Comparison of ENCODE assay signal across 10 mouse cellular contexts in genomic region chr17:80148053-80148994, GRCm38 (mm10). TPM values are rescaled to one million over a fixed set of nuclear protein-coding genes. Genes with fewer than 3 reads are reported as not detected.
DNase-seq lines count a peak whose midpoint lies in the region; ATAC-seq lines count a peak whose summit lies in the region.
"Had no signal": no experiment of that assay in that cellular context is flagged by ENCODE, and none has a peak within 500 bp of the region (broad histone marks: within the 10 kb centered on the region; RNA-seq: fewer than 3 reads in every experiment).

No protein-coding gene starts in this region.

- peak; percentile 32 to 64 for DNase-seq in layer of hippocampus, adult 18-20 months (ENCODE audit: low spot score in 2 of 2)
- no peak for DNase-seq in layer of hippocampus, adult 11-12 months (ENCODE audit: low spot score)
- DNase-seq in forebrain, embryonic 14.5 days (ENCODE audit: low spot score) = peak; percentile 53
- DNase-seq in right cerebral cortex, postnatal 4 days = peak; percentile 64
- no peak for DNase-seq in natural killer cell, adult 2 months (ENCODE audit: low spot score in 2 of 2)

- peak; percentile 44 for ATAC-seq in forebrain, embryonic 14.5 days
- peak; percentile 95 for ATAC-seq in heart, embryonic 15.5 days (replicated peaks; ENCODE audit: insufficient number of reproducible peaks, insufficient read depth, low FRiP score, low read depth)
- ATAC-seq in kidney, embryonic 16.5 days (ENCODE audit: low FRiP score, low TSS enrichment) = peak; percentile 89
- peak; percentile 96 for ATAC-seq in lung, embryonic 16.5 days (ENCODE audit: low read depth)

- H3K4me1 ChIP-seq in forebrain, embryonic 14.5 days (ENCODE audit: control insufficient read depth, insufficient read depth, low read length) = peaks cover 5% of the 10 kb centered on the region; the same call in 1 of the 2 replicates
- H3K4me1 ChIP-seq in heart, embryonic 15.5 days (replicated peaks) = peaks cover 18% of the 10 kb centered on the region
- H3K4me1 ChIP-seq in kidney, embryonic 16.5 days (ENCODE audit: insufficient read depth, low read length) = peaks cover 11% of the 10 kb centered on the region
- H3K4me1 ChIP-seq in lung, embryonic 16.5 days (replicated peaks; ENCODE audit: control insufficient read depth, insufficient read depth, low read length) = peaks cover 25% of the 10 kb centered on the region
- H3K4me1 ChIP-seq: embryonic facial prominence, embryonic 12.5 days had no signal

- H3K27me3 ChIP-seq in forebrain, embryonic 14.5 days (replicated peaks; ENCODE audit: control insufficient read depth, insufficient read depth, low read length) = no peaks in the 10 kb centered on the region
- H3K27me3 ChIP-seq in heart, embryonic 15.5 days = no peaks in the 10 kb centered on the region
- no peaks in the 10 kb centered on the region for H3K27me3 ChIP-seq in kidney, embryonic 16.5 days (ENCODE audit: insufficient read depth, low read length)
- no peaks in the 10 kb centered on the region for H3K27me3 ChIP-seq in lung, embryonic 16.5 days (ENCODE audit: control insufficient read depth, insufficient read depth, low read depth, low read length)
- H3K27me3 ChIP-seq: embryonic facial prominence, embryonic 12.5 days had no signal

- H3K9ac ChIP-seq in forebrain, embryonic 14.5 days (ENCODE audit: low read length) = no peak overlapping the region
- H3K9ac ChIP-seq in heart, embryonic 15.5 days = no peak overlapping the region
- H3K9ac ChIP-seq in kidney, embryonic 16.5 days (replicated peaks; ENCODE audit: low read length) = peak overlapping the region; percentile 42; the same call in 1 of the 2 replicates
- no peak overlapping the region; the same call in 1 of the 2 replicates for H3K9ac ChIP-seq in lung, embryonic 16.5 days (ENCODE audit: low read length)
- H3K9ac ChIP-seq: embryonic facial prominence, embryonic 12.5 days; liver, embryonic 14.5 days had no signal

- no peaks in the 10 kb centered on the region for H3K36me3 ChIP-seq in forebrain, embryonic 14.5 days (ENCODE audit: control insufficient read depth, insufficient read depth, low read length)
- no peaks in the 10 kb centered on the region for H3K36me3 ChIP-seq in heart, embryonic 15.5 days
- H3K36me3 ChIP-seq in kidney, embryonic 16.5 days (ENCODE audit: insufficient read depth, low read length) = no peaks in the 10 kb centered on the region
- no peaks in the 10 kb centered on the region for H3K36me3 ChIP-seq in lung, embryonic 16.5 days (ENCODE audit: control insufficient read depth, insufficient read depth, low read length)
- H3K36me3 ChIP-seq: embryonic facial prominence, embryonic 12.5 days had no signal

- WGBS in forebrain, embryonic 14.5 days = 53% methylated on average over 23 of the region's 23 CpGs
- WGBS in heart, embryonic 15.5 days = 39% methylated on average over 23 of the region's 23 CpGs
- 59% methylated on average over 23 of the region's 23 CpGs for WGBS in kidney, embryonic 16.5 days
- 32% methylated on average over 23 of the region's 23 CpGs for WGBS in lung, embryonic 16.5 days

- H3K9me3 ChIP-seq in forebrain, embryonic 14.5 days (replicated peaks; ENCODE audit: control insufficient read depth, low read length) = no peaks in the 10 kb centered on the region
- H3K9me3 ChIP-seq in heart, embryonic 15.5 days (replicated peaks) = no peaks in the 10 kb centered on the region
- H3K9me3 ChIP-seq in kidney, embryonic 16.5 days (ENCODE audit: low read length) = no peaks in the 10 kb centered on the region
- no peaks in the 10 kb centered on the region for H3K9me3 ChIP-seq in lung, embryonic 16.5 days (ENCODE audit: control insufficient read depth, low read length)
- H3K9me3 ChIP-seq: embryonic facial prominence, embryonic 12.5 days had no signal

- peak overlapping the region; percentile 24; the same call in 1 of the 2 replicates for H3K4me2 ChIP-seq in forebrain, embryonic 14.5 days (ENCODE audit: low read length)
- H3K4me2 ChIP-seq in heart, embryonic 15.5 days = peak overlapping the region; percentile 61
- peak overlapping the region; percentile 31; the same call in 1 of the 2 replicates for H3K4me2 ChIP-seq in kidney, embryonic 16.5 days (replicated peaks; ENCODE audit: low read depth, low read length)
- H3K4me2 ChIP-seq in lung, embryonic 16.5 days (ENCODE audit: low read depth, low read length) = peak overlapping the region; percentile 35
- H3K4me2 ChIP-seq: embryonic facial prominence, embryonic 12.5 days had no signal

- H3K27ac ChIP-seq in forebrain, embryonic 14.5 days (ENCODE audit: low read depth, low read length) = no peak overlapping the region
- H3K27ac ChIP-seq in heart, embryonic 15.5 days = peak overlapping the region; percentile 69
- peak overlapping the region; percentile 13; the same call in 1 of the 2 replicates for H3K27ac ChIP-seq in kidney, embryonic 16.5 days (ENCODE audit: low read length)
- no peak overlapping the region for H3K27ac ChIP-seq in lung, embryonic 16.5 days (ENCODE audit: low read length)
- H3K27ac ChIP-seq: embryonic facial prominence, embryonic 12.5 days; liver, embryonic 14.5 days had no signal

- H3K4me3 ChIP-seq in forebrain, embryonic 14.5 days (ENCODE audit: low read depth, low read length) = no peak overlapping the region
- peak overlapping the region; percentile 34 for H3K4me3 ChIP-seq in heart, embryonic 15.5 days
- no peak overlapping the region for H3K4me3 ChIP-seq in kidney, embryonic 16.5 days (ENCODE audit: low read length)
- H3K4me3 ChIP-seq in lung, embryonic 16.5 days (ENCODE audit: low read length) = peak overlapping the region; percentile 7
- H3K4me3 ChIP-seq: embryonic facial prominence, embryonic 12.5 days had no signal

RNA-seq across cellular contexts. Expression of gene Galm, which starts 21.1 kb away (rescaled TPM):
- total RNA-seq in layer of hippocampus, adult 18-20 months (2021) = 1 to 10 TPM; 3.2 to 6.1 TPM
- 2.4 and 3.5 TPM in 2 replicates for polyA plus RNA-seq in forebrain, embryonic 14.5 days (2014; fragmentation: Nextera tagmentation; extraction: Ambion mirVana)
- polyA plus RNA-seq in heart, embryonic 15.5 days (2015; fragmentation: Nextera tagmentation; extraction: Ambion mirVana) = 13.0 and 13.4 TPM in 2 replicates
- 23.5 and 26.2 TPM in 2 replicates for polyA plus RNA-seq in kidney, embryonic 16.5 days (2015; fragmentation: Nextera tagmentation; extraction: Ambion mirVana)
- 20.4 TPM in 2 replicates for polyA plus RNA-seq in lung, embryonic 16.5 days (2015; fragmentation: Nextera tagmentation; extraction: Ambion mirVana)

RNA-seq across cellular contexts. Expression of gene Srsf7, which starts 58.8 kb away (rescaled TPM):
- total RNA-seq in layer of hippocampus, adult 18-20 months (2021) = 100 to 1,000 TPM; 125 to 128 TPM
- polyA plus RNA-seq in forebrain, embryonic 14.5 days (2014; fragmentation: Nextera tagmentation; extraction: Ambion mirVana) = 664 and 688 TPM in 2 replicates
- polyA plus RNA-seq in heart, embryonic 15.5 days (2015; fragmentation: Nextera tagmentation; extraction: Ambion mirVana) = 252 and 294 TPM in 2 replicates
- 618 and 645 TPM in 2 replicates for polyA plus RNA-seq in kidney, embryonic 16.5 days (2015; fragmentation: Nextera tagmentation; extraction: Ambion mirVana)
- polyA plus RNA-seq in lung, embryonic 16.5 days (2015; fragmentation: Nextera tagmentation; extraction: Ambion mirVana) = 552 and 582 TPM in 2 replicates

RNA-seq across cellular contexts. Expression of gene Ttc39d, which starts 58.9 kb away (rescaled TPM):
- total RNA-seq in layer of hippocampus, adult 18-20 months (2021) = under 1 TPM; 0.12 to 0.30 TPM
- polyA plus RNA-seq in forebrain, embryonic 14.5 days (2014; fragmentation: Nextera tagmentation; extraction: Ambion mirVana) = 0.11 and 0.15 TPM in 2 replicates
- polyA plus RNA-seq in heart, embryonic 15.5 days (2015; fragmentation: Nextera tagmentation; extraction: Ambion mirVana) = 0.10 TPM in 1 of 2 replicates, not detected in the other
- not detected in 2 replicates for polyA plus RNA-seq in kidney, embryonic 16.5 days (2015; fragmentation: Nextera tagmentation; extraction: Ambion mirVana)
- 0.24 TPM in 2 replicates for polyA plus RNA-seq in lung, embryonic 16.5 days (2015; fragmentation: Nextera tagmentation; extraction: Ambion mirVana)

Comparison
In these comparisons a context has a peak if more than half of its experiments do, and no peak if none do; other contexts are left out.
1. DNase-seq: peak in layer of hippocampus, adult 18-20 months (2 of 2), forebrain, embryonic 14.5 days (single experiment) and right cerebral cortex, postnatal 4 days (single experiment); none in layer of hippocampus, adult 11-12 months (single experiment) and natural killer cell, adult 2 months (0 of 2).
2. ATAC-seq: peak in every context shown above with its lines; median percentile 96 in lung, embryonic 16.5 days; 95 in heart, embryonic 15.5 days; 89 in kidney, embryonic 16.5 days; 44 in forebrain, embryonic 14.5 days.
3. H3K27ac ChIP-seq: peak in heart, embryonic 15.5 days (single experiment) and kidney, embryonic 16.5 days (single experiment); none in forebrain, embryonic 14.5 days (single experiment) and lung, embryonic 16.5 days (single experiment).
4. H3K4me3 ChIP-seq: peak in heart, embryonic 15.5 days (single experiment) and lung, embryonic 16.5 days (single experiment); none in forebrain, embryonic 14.5 days (single experiment) and kidney, embryonic 16.5 days (single experiment).
5. Peak in every context shown above with its lines, with median percentiles within 50 percentile points of each other: H3K4me2 ChIP-seq.